Mouse (Mus musculus): ENCODE measurements around the gene Tnik. TPM values are rescaled to one million over a fixed set of nuclear protein-coding genes. Genes with fewer than 3 reads are reported as not detected.
A peak's percentile ranks its signal among the peaks of the same experiment; 100 is the strongest.

Tnik gene
- polyA plus RNA-seq, 1 experiment from 2014 or later, result 55.7 TPM

DNA sequence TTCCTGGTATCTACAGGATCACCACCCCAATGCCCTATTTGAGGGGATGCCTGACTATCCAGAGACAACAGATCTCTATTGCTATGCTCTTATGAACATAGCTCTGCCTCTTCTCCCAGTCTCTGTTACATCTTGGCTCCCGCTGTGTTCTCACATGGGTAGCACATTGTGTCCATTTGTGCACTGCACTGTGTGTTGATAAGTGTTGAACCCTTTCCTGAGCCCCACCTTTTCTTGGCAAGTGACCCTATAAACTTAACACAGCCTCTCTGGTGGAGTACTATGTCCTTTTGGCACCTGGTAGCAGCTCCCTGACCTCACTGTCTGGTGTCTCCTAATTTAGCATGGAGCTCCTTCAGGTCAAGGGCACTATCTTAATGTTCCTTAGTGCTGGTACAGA is 108.6 kb downstream of the Tnik start:
- H3K4me3 ChIP-seq (ENCODE audit: low read depth, low read length), result no peak overlapping the region
- H3K27ac ChIP-seq (ENCODE audit: low read depth, low read length), result no peak overlapping the region
- H3K9me3 ChIP-seq (replicated peaks; ENCODE audit: control insufficient read depth, low read length), result no peaks in the 10 kb centered on the region
- DNase-seq (ENCODE audit: low spot score) (no peak), ATAC-seq (no peak)
- H3K9ac ChIP-seq (ENCODE audit: low read length), result no peak overlapping the region
- H3K4me2 ChIP-seq (ENCODE audit: low read length), result no peak overlapping the region
- no peaks in the 10 kb centered on the region for H3K4me1 ChIP-seq (ENCODE audit: control insufficient read depth, insufficient read depth, low read length)
- no peaks in the 10 kb centered on the region for H3K27me3 ChIP-seq (replicated peaks; ENCODE audit: control insufficient read depth, insufficient read depth, low read length)
- 97% methylated on average over 1 of the region's 1 CpGs for WGBS
- no peaks in the 10 kb centered on the region for H3K36me3 ChIP-seq (ENCODE audit: control insufficient read depth, insufficient read depth, low read length)

DNA sequence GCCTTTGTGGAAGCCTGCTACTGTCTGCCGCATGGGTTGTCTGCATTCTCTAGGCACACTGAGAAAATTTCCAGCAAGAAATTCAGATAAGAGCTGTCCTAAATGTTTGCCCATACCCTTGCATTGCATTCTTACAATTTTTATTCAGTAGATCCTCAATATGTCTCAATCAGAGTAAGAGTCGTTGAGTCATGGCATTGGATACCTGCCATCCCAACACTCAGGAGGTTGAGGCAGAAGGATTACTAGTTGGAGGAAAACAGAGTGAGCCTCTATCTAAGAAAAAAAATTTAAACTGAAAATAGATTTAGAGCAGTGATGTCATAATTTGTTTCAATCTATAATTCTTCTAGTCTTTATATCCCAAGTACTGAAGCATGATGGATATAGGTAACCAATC is 109.4 kb downstream of the Tnik start:
- 92% methylated on average over 2 of the region's 2 CpGs for WGBS
- H3K27me3 ChIP-seq (replicated peaks; ENCODE audit: control insufficient read depth, insufficient read depth, low read length), result no peaks in the 10 kb centered on the region

DNA sequence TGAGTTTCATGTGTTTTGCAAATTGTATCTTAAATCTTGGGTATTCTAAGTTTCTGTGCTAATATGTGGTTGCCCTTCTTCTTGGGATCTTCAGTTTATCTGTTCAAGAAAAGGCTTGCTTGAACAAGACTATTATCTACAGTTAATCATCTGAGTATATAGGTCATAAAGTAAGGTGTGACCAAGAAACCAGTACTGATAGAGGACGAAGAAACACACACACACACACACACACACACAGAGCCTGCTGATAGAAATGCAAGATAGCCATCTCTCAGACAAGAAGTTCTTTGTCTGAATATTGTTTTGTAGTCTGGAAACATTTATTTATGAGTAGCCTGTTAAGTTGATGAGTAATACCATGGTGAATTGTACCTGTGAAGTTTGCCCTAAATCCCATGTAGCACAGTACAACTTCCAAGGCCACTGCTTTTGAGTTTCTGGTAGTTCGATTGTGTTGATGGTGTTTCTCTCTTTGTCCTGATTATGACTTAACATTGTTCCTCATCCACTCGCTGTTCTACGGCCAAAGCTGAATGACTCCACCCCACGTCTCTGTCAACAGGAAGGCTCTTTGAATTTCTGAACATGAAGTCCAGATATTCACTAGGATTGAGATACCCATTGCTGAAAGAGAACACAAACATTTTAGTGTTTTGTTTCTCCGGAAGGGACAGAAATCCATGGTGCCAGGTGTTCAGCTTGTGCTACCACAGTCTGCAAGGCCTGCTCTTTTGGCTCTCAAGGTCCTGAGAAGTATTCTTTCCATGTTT is 111.9 kb downstream of the Tnik start:
- Histone ChIP-seq H3K36me3 (ENCODE audit: control insufficient read depth, insufficient read depth, low read length) (no peaks in the 10 kb centered on the region), H3K27me3 (replicated peaks; ENCODE audit: control insufficient read depth, insufficient read depth, low read length) (no peaks in the 10 kb centered on the region), H3K9me3 (replicated peaks; ENCODE audit: control insufficient read depth, low read length) (no peaks in the 10 kb centered on the region), H3K27ac (ENCODE audit: low read depth, low read length) (no peak overlapping the region), H3K4me2 (ENCODE audit: low read length) (no peak overlapping the region), H3K9ac (ENCODE audit: low read length) (no peak overlapping the region), H3K4me3 (ENCODE audit: low read depth, low read length) (no peak overlapping the region), H3K4me1 (ENCODE audit: control insufficient read depth, insufficient read depth, low read length) (no peaks in the 10 kb centered on the region)
- 93% methylated on average over 6 of the region's 6 CpGs for WGBS
- ATAC-seq (no peak), DNase-seq (ENCODE audit: low spot score) (no peak)

More for the DNA sequence above, 109.4 kb downstream of the Tnik start:
- no peak for ATAC-seq
- Histone ChIP-seq H3K4me1 (ENCODE audit: control insufficient read depth, insufficient read depth, low read length) (no peaks in the 10 kb centered on the region), H3K9ac (ENCODE audit: low read length) (no peak overlapping the region), H3K9me3 (replicated peaks; ENCODE audit: control insufficient read depth, low read length) (no peaks in the 10 kb centered on the region), H3K4me3 (ENCODE audit: low read depth, low read length) (no peak overlapping the region), H3K36me3 (ENCODE audit: control insufficient read depth, insufficient read depth, low read length) (no peaks in the 10 kb centered on the region), H3K4me2 (ENCODE audit: low read length) (no peak overlapping the region), H3K27ac (ENCODE audit: low read depth, low read length) (no peak overlapping the region)
- DNase-seq (ENCODE audit: low spot score), result no peak

DNA sequence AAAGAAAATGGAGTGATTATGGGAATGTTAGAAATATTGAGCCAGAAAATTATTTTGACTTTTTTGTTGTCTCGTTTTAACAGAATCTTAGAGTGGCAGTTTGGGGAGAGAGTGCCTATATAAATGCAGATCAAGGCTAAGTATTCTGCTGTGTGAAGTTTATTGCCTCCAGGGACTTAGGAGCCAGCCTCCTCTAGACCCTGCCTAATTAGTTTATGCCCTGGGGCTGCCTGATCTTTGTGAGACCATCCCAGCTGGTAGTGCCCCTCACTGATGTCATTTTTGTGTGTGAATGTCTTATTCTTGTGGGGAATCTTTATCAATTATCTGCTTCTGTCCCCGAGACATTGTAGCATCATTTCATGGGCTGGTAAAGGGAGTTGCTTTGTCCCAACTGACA is 117.2 kb downstream of the Tnik start:
- ATAC-seq (no peak), DNase-seq (ENCODE audit: low spot score) (peak; percentile 40)
- no peak overlapping the region for H3K27ac ChIP-seq (ENCODE audit: low read depth, low read length)
- no peak overlapping the region for H3K4me2 ChIP-seq (ENCODE audit: low read length)
- no peaks in the 10 kb centered on the region for H3K9me3 ChIP-seq (replicated peaks; ENCODE audit: control insufficient read depth, low read length)
- peaks cover 18% of the 10 kb centered on the region for H3K4me1 ChIP-seq (ENCODE audit: control insufficient read depth, insufficient read depth, low read length)
- H3K27me3 ChIP-seq (replicated peaks; ENCODE audit: control insufficient read depth, insufficient read depth, low read length), result no peaks in the 10 kb centered on the region
- 29% methylated on average over 2 of the region's 2 CpGs for WGBS
- no peaks in the 10 kb centered on the region for H3K36me3 ChIP-seq (ENCODE audit: control insufficient read depth, insufficient read depth, low read length)
- H3K4me3 ChIP-seq (ENCODE audit: low read depth, low read length), result no peak overlapping the region
- no peak overlapping the region for H3K9ac ChIP-seq (ENCODE audit: low read length)

DNA sequence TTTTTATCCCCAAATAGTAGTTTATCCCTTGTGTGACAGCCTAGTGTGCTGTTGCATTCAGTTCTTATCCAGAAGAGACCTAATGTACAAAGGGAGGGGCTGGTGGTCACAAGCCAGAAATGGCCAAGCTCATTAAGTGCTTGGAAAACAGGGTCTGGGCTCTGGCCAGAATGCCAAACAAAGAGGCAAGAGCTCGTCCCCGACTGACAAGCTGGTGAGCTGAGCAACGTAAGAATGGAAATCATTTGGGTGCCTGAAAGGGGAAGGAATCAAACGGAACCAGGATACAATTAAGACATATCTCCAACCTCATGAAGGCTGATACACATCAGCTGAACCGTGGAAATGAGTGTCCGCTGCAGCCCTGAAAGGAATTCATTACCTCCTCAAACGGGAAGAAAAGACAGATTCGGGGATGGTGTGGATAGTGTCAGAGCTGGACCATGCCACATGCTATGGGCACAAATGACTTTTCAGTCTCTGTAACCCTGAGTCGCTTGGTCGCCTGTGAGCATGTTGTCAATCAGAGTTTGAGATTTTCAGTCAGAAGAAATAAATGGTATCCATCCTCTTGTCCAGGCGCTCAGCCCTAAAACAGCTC is 120.6 kb downstream of the Tnik start:
- no peaks in the 10 kb centered on the region for H3K9me3 ChIP-seq (replicated peaks; ENCODE audit: control insufficient read depth, low read length)
- DNase-seq (ENCODE audit: low spot score) (peak; percentile 71), ATAC-seq (peak; percentile 56)
- H3K9ac ChIP-seq (ENCODE audit: low read length), result no peak overlapping the region
- no peak overlapping the region for H3K4me3 ChIP-seq (ENCODE audit: low read depth, low read length)
- H3K36me3 ChIP-seq (ENCODE audit: control insufficient read depth, insufficient read depth, low read length), result no peaks in the 10 kb centered on the region
- 35% methylated on average over 11 of the region's 11 CpGs for WGBS
- H3K4me1 ChIP-seq (ENCODE audit: control insufficient read depth, insufficient read depth, low read length), result peaks cover 18% of the 10 kb centered on the region
- H3K4me2 ChIP-seq (ENCODE audit: low read length), result no peak overlapping the region
- H3K27me3 ChIP-seq (replicated peaks; ENCODE audit: control insufficient read depth, insufficient read depth, low read length), result no peaks in the 10 kb centered on the region
- H3K27ac ChIP-seq (ENCODE audit: low read depth, low read length), result peak overlapping the region; percentile 40; the same call in 1 of the 2 replicates

DNA sequence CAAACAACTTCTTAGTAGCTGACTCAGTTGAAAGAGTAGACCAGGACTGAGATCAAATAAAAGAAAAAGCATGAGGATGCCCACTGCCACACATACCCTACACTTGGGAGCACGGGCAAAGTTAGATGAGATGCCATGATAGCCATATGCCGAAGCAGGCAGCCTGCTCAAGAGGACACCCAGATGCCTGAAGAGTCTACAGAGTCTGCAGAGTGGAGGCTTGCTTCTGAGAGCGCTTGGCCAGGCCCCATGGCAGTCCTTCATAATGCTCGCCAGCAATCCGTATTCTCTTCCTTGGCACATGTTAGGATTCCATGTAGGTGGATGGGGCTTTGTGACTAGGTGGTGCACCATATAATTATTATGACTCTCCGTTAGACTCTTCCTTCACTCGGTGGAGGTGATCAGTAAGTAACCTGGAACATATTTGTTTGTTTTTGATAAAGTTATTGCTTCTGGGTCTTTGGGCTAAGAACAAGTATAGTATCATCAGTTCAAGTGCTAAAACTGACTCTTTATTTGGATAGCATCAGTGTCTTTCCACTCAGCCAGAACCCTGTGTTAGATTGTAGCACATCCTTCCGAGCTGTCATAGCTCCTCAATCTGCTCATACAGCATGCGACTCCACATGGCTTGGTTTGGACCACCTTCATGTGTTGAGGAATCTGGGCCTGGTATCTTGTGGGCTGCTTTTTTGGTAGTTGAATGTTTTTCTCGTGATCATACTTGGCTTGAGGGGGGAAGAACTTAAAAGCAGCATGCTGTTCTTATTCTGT is 122.4 kb downstream of the Tnik start:
- no peaks in the 10 kb centered on the region for H3K27me3 ChIP-seq (replicated peaks; ENCODE audit: control insufficient read depth, insufficient read depth, low read length)
- no peaks in the 10 kb centered on the region for H3K36me3 ChIP-seq (ENCODE audit: control insufficient read depth, insufficient read depth, low read length)
- no peak overlapping the region for H3K27ac ChIP-seq (ENCODE audit: low read depth, low read length)
- H3K4me1 ChIP-seq (ENCODE audit: control insufficient read depth, insufficient read depth, low read length), result peaks cover 18% of the 10 kb centered on the region
- H3K4me3 ChIP-seq (ENCODE audit: low read depth, low read length), result no peak overlapping the region
- H3K9ac ChIP-seq (ENCODE audit: low read length), result no peak overlapping the region
- ATAC-seq, result no peak
- no peak for DNase-seq (ENCODE audit: low spot score)
- H3K4me2 ChIP-seq (ENCODE audit: low read length), result no peak overlapping the region
- 91% methylated on average over 10 of the region's 10 CpGs for WGBS
- no peaks in the 10 kb centered on the region for H3K9me3 ChIP-seq (replicated peaks; ENCODE audit: control insufficient read depth, low read length)

DNA sequence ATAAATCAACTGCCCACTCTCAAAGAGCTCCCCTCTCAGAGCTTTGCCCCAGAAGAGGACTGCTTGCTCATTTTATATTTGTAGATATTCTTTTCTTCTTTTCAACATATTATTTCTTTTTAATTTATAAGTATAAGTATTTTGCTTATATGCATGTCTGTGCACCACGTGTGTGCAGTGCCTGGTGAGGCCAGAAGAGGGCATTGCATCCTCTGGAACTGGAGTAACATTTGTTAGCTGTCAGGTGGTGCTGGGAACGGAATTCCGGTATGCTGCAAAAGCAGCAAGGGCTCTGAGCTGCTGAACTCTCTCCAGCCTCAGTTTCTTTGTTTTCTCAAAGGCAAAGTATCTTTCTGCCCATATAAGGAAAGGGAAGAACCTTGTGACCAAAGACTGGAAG is 125.5 kb downstream of the Tnik start:
- Histone ChIP-seq H3K27ac (ENCODE audit: low read depth, low read length) (no peak overlapping the region), H3K4me1 (ENCODE audit: control insufficient read depth, insufficient read depth, low read length) (peaks cover 10% of the 10 kb centered on the region), H3K4me2 (ENCODE audit: low read length) (no peak overlapping the region), H3K9me3 (replicated peaks; ENCODE audit: control insufficient read depth, low read length) (no peaks in the 10 kb centered on the region), H3K4me3 (ENCODE audit: low read depth, low read length) (no peak overlapping the region), H3K36me3 (ENCODE audit: control insufficient read depth, insufficient read depth, low read length) (no peaks in the 10 kb centered on the region), H3K27me3 (replicated peaks; ENCODE audit: control insufficient read depth, insufficient read depth, low read length) (no peaks in the 10 kb centered on the region), H3K9ac (ENCODE audit: low read length) (no peak overlapping the region)
- DNase-seq (ENCODE audit: low spot score) (no peak), ATAC-seq (no peak)
- 84% methylated on average over 3 of the region's 3 CpGs for WGBS

DNA sequence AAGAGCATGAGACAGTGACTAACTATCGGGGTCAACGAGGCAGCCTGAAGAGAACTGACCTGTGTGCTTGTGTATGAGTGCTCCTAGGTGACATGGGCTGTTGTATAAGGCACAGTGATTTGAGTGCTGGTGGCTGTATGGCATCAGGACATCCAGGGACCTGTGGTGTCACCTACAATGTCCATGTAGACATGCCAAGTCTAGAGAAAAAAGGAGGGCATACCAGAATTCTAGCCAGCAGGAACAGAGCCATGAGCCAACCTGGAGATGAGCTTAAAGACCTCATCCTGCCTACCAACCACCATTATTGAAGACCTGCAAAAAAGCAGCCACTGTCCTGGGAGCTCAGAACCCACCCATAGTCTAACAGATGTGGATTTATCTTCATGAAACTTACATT is 127.2 kb downstream of the Tnik start:
- H3K36me3 ChIP-seq (ENCODE audit: control insufficient read depth, insufficient read depth, low read length), result no peaks in the 10 kb centered on the region
- no peak overlapping the region for H3K4me2 ChIP-seq (ENCODE audit: low read length)
- H3K27me3 ChIP-seq (replicated peaks; ENCODE audit: control insufficient read depth, insufficient read depth, low read length), result no peaks in the 10 kb centered on the region
- no peak overlapping the region for H3K9ac ChIP-seq (ENCODE audit: low read length)
- 93% methylated on average over 2 of the region's 2 CpGs for whole genome bisulfite sequencing
- H3K4me3 ChIP-seq (ENCODE audit: low read depth, low read length), result no peak overlapping the region
- ATAC-seq (no peak), DNase-seq (ENCODE audit: low spot score) (no peak)
- H3K9me3 ChIP-seq (replicated peaks; ENCODE audit: control insufficient read depth, low read length), result no peaks in the 10 kb centered on the region
- H3K27ac ChIP-seq (ENCODE audit: low read depth, low read length), result no peak overlapping the region
- H3K4me1 ChIP-seq (ENCODE audit: control insufficient read depth, insufficient read depth, low read length), result no peaks in the 10 kb centered on the region

DNA sequence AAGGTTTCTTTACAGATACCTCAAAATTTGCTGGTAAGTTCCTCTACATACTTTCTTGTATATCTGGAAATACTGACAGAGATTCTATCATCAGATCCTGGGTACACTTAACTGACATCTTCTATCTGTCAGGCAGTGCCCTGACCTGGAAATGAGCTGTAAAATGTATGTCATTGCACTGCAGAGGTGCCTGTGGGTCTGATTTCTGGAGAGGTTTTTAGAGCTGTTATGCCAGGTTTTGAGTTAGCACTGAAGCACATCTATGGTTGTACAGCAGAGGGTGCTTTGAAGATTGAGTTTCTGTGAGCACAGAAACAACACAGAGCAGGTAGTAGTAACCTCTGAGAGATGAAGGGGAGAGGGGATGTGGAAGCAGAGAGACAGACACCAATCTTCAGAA is 129.5 kb downstream of the Tnik start:
- no peaks in the 10 kb centered on the region for H3K36me3 ChIP-seq (ENCODE audit: control insufficient read depth, insufficient read depth, low read length)
- H3K9ac ChIP-seq (ENCODE audit: low read length), result no peak overlapping the region
- H3K4me2 ChIP-seq (ENCODE audit: low read length), result no peak overlapping the region
- ATAC-seq (no peak), DNase-seq (ENCODE audit: low spot score) (no peak)
- no peaks in the 10 kb centered on the region for H3K4me1 ChIP-seq (ENCODE audit: control insufficient read depth, insufficient read depth, low read length)
- H3K27me3 ChIP-seq (replicated peaks; ENCODE audit: control insufficient read depth, insufficient read depth, low read length), result no peaks in the 10 kb centered on the region
- H3K27ac ChIP-seq (ENCODE audit: low read depth, low read length), result no peak overlapping the region
- H3K4me3 ChIP-seq (ENCODE audit: low read depth, low read length), result no peak overlapping the region
- no peaks in the 10 kb centered on the region for H3K9me3 ChIP-seq (replicated peaks; ENCODE audit: control insufficient read depth, low read length)
